Mouse (Mus musculus) testis, adult 2 months (tissue): Measurements from ENCODE around the gene Nrl.

Experiments used
- CTCF ChIP-seq: fragments of 200-500 bp; IDR thresholded peaks from 2 replicates; pipeline ENCODE4 v1.5.1; 2012; ENCODE audit warnings: low read depth, mild to moderate bottlenecking, inconsistent platforms, low read length, moderate library complexity; ENCODE audit not compliant: control insufficient read depth, insufficient read depth, insufficient replicate concordance
- POLR2A ChIP-seq: fragments of 200-500 bp; IDR thresholded peaks from 2 replicates; pipeline ENCODE4 v1.6.1; 2012; ENCODE audit warnings: low read depth, mild to moderate bottlenecking, inconsistent platforms, low read length, moderate library complexity; ENCODE audit not compliant: control insufficient read depth

- TF ChIP-seq POLR2A (no peak), CTCF (no peak)
These were observed 45.8 kb upstream of the Nrl start for GRCm38 (mm10) chr14:55570588-55570987.
